Mouse (Mus musculus) bone marrow, adult 2 months (tissue): ENCODE data around the gene Hist1h2ad.

Experiments
- CTCF ChIP-seq: fragments of 200-500 bp; IDR thresholded peaks from 2 replicates; pipeline ENCODE4 v1.5.1; 2011; ENCODE audit warnings: low read length, control low read depth; ENCODE audit not compliant: control insufficient read depth, insufficient read depth
- POLR2A ChIP-seq: fragments of 200-500 bp; IDR thresholded peaks from 2 replicates; pipeline ENCODE4 v1.6.1; 2011; ENCODE audit warnings: low read depth, mild to moderate bottlenecking, control low read depth, low read length, borderline replicate concordance; ENCODE audit not compliant: control insufficient read depth

- TF ChIP-seq CTCF (no peak), POLR2A (no peak)
Observed at GRCm38 (mm10) chr13:23529480-23530165, 44.6 kb upstream of the Hist1h2ad start.
